Mouse (Mus musculus) adipocyte (in vitro differentiated cells): Measurements from ENCODE around the gene Map4k5.
A peak's percentile ranks its signal among the peaks of the same experiment; 100 is the strongest.

Source experiments
- DNase-seq: peaks from one replicate; pipeline ENCODE4 v3.0.0-alpha.2; 2016; ENCODE audit warnings: low spot score

Gene Map4k5

GRCm38 (mm10) chr12:69887776-69888175 is 5.2 kb downstream of the Map4k5 start:
- DNase-seq: no peak

- no peak for DNase-seq
Measured at GRCm38 (mm10) chr12:69885170-69885923, 7.7 kb downstream of the Map4k5 start.

- DNase-seq: no peak
Measured at GRCm38 (mm10) chr12:69884053-69884452, 8.9 kb downstream of the Map4k5 start.

- no peak for DNase-seq
Measured at GRCm38 (mm10) chr12:69881198-69881905, 11.6 kb downstream of the Map4k5 start.

GRCm38 (mm10) chr12:69879739-69880138 is 13.3 kb downstream of the Map4k5 start:
- DNase-seq: no peak

- no peak for DNase-seq
Measured at GRCm38 (mm10) chr12:69879172-69879665, 13.8 kb downstream of the Map4k5 start.

GRCm38 (mm10) chr12:69877842-69878363 is 15.1 kb downstream of the Map4k5 start:
- no peak for DNase-seq

- DNase-seq: no peak
Measured at GRCm38 (mm10) chr12:69871632-69872031, 21.4 kb downstream of the Map4k5 start.

GRCm38 (mm10) chr12:69867338-69867737 is 25.7 kb downstream of the Map4k5 start:
- DNase-seq: no peak

GRCm38 (mm10) chr12:69864164-69864692 is 28.8 kb downstream of the Map4k5 start:
- peak; percentile 18 for DNase-seq

GRCm38 (mm10) chr12:69863505-69863904 is 29.5 kb downstream of the Map4k5 start:
- no peak for DNase-seq

- no peak for DNase-seq
Measured at GRCm38 (mm10) chr12:69858847-69859246, 34.2 kb downstream of the Map4k5 start.

GRCm38 (mm10) chr12:69857597-69857996 is 35.4 kb downstream of the Map4k5 start:
- DNase-seq: no peak

GRCm38 (mm10) chr12:69856398-69856797 is 36.6 kb downstream of the Map4k5 start:
- DNase-seq: no peak

- no peak for DNase-seq
Measured at GRCm38 (mm10) chr12:69855641-69856300, 37.2 kb downstream of the Map4k5 start.

GRCm38 (mm10) chr12:69853942-69854341 is 39.1 kb downstream of the Map4k5 start:
- no peak for DNase-seq

- no peak for DNase-seq
Measured at GRCm38 (mm10) chr12:69853387-69853786, 39.6 kb downstream of the Map4k5 start.

GRCm38 (mm10) chr12:69852288-69852687 is 40.7 kb downstream of the Map4k5 start:
- no peak for DNase-seq

GRCm38 (mm10) chr12:69848083-69848878 is 44.7 kb downstream of the Map4k5 start:
- no peak for DNase-seq

GRCm38 (mm10) chr12:69846499-69846898 is 46.5 kb downstream of the Map4k5 start:
- no peak for DNase-seq

- no peak for DNase-seq
Measured at GRCm38 (mm10) chr12:69845722-69846121, 47.3 kb downstream of the Map4k5 start.
